Mouse (Mus musculus) thymus, adult 2 months (tissue): ENCODE data around the gene Slc9a2.

Source experiments
- CTCF ChIP-seq: fragments of 200-500 bp; IDR thresholded peaks from 2 replicates; pipeline ENCODE4 v1.5.1; 2012; ENCODE audit warnings: mild to moderate bottlenecking, control low read depth, low read length, moderate library complexity, borderline replicate concordance; ENCODE audit not compliant: control insufficient read depth, poor library complexity, insufficient read depth; ENCODE audit errors: extremely low read depth
- POLR2A ChIP-seq: fragments of 200-500 bp; IDR thresholded peaks from 2 replicates; pipeline ENCODE4 v1.6.1; 2012; ENCODE audit warnings: mild to moderate bottlenecking, low read length, control low read depth, moderate library complexity; ENCODE audit not compliant: control insufficient read depth, poor library complexity, insufficient read depth; ENCODE audit errors: extremely low read depth

DNA sequence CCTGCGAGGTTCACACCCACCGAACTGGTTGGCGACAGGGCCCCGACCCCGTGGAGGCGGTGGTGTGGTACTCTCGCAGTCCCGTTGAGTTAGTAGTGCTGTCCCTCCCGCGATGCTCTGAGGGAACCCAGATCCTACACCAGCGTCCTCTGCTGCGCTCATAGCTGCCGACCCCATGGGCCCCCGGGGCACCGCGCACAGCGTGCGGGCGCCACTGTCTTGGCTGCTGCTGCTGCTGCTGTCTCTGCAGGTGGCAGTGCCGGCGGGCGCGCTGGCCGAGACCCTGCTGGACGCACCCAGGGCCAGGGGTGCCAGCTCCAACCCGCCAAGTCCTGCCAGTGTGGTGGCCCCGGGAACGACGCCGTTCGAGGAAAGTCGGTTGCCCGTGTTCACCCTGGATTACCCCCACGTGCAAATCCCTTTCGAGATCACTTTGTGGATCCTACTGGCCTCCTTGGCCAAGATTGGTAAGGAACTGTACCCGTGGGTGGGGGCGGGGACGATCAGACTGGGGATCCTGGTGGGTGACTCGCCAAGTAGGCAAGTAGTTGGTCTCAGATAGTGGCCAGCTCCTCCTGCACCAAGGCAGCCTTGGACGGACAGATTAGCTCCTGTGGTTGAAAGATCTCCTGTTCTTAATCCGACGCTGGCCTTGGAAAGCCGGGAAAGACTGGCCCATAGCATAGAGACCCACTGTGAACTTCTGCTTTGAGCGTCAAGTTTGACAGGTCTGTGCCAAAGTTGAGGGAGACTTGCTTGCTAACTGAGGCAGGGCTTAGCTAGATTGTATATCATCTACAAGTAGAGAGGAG lies 1.5 kb downstream of the Slc9a2 start:
- TF ChIP-seq CTCF = no peak; the same call in 1 of the 2 replicates
- TF ChIP-seq POLR2A = no peak
